Mouse (Mus musculus) limb, embryonic 13.5 days (tissue): ENCODE data around the gene Arhgap21. TPM values are rescaled to one million over a fixed set of nuclear protein-coding genes. Genes with fewer than 3 reads are reported as not detected.
A peak's percentile ranks its signal among the peaks of the same experiment; 100 is the strongest.
"Not testable (repeated sequence)": the region's sequence is repeated elsewhere in the genome, so short reads cannot be mapped to it uniquely, and the experiment has no call there.

ENCODE experiments used
- ATAC-seq: fragments of 200-750 bp; cut with Nextera tagmentation; 2 replicates; pipeline ENCODE4 v1.8.0; 2017; ENCODE audit warnings: low read depth, moderate number of reproducible peaks, moderate TSS enrichment; ENCODE audit not compliant: low FRiP score
- H3K27ac ChIP-seq: fragments of 300-500 bp; sonication (generic); 2 replicates; pipeline ENCODE4 v1.5.1; 2015; ENCODE audit warnings: inconsistent platforms, mild to moderate bottlenecking, moderate library complexity
- H3K27me3 ChIP-seq: fragments of 300-500 bp; sonication (generic); 2 replicates; pipeline ENCODE4 v1.6.1; 2015; ENCODE audit warnings: mild to moderate bottlenecking, inconsistent platforms
- H3K36me3 ChIP-seq: fragments of 300-500 bp; sonication (generic); 2 replicates; pipeline ENCODE4 v1.6.1; 2015; ENCODE audit warnings: inconsistent platforms, mild to moderate bottlenecking, moderate library complexity
- H3K4me1 ChIP-seq: fragments of 300-500 bp; sonication (generic); 2 replicates; pipeline ENCODE4 v1.6.1; 2015; ENCODE audit warnings: inconsistent platforms
- H3K4me2 ChIP-seq: fragments of 300-500 bp; sonication (generic); replicated peaks from 2 replicates; pipeline ENCODE4 v1.6.1; 2015; ENCODE audit warnings: inconsistent platforms, mild to moderate bottlenecking, moderate library complexity
- H3K4me3 ChIP-seq: fragments of 300-500 bp; sonication (generic); 2 replicates; pipeline ENCODE4 v1.5.1; 2015; ENCODE audit warnings: moderate library complexity, mild to moderate bottlenecking, inconsistent platforms
- H3K9ac ChIP-seq: fragments of 300-500 bp; sonication (generic); 2 replicates; pipeline ENCODE4 v1.6.1; 2015; ENCODE audit warnings: mild to moderate bottlenecking, inconsistent platforms
- H3K9me3 ChIP-seq: fragments of 300-500 bp; sonication (generic); 2 replicates; pipeline ENCODE4 v1.6.1; 2016; ENCODE audit warnings: inconsistent platforms
- WGBS: fragments of 180-500 bp; shearing (Covaris S2); methylation state at CpG from one replicate; pipeline ENCODE4 v1.1.7; 2015; 5-methylcytosine and 5-hydroxymethylcytosine counted together
- polyA plus RNA-seq: library from polyadenylated mRNA; unstranded; fragments of >200 nt; fragmentation: Nextera tagmentation; extraction: Ambion mirVana; gene quantifications from 2 replicates; pipeline ENCODE4 v1.2.1, GENCODE M21; 2015

The Arhgap21 gene
- polyA plus RNA-seq, 1 experiment from 2014 or later: 11.1 TPM

DNA sequence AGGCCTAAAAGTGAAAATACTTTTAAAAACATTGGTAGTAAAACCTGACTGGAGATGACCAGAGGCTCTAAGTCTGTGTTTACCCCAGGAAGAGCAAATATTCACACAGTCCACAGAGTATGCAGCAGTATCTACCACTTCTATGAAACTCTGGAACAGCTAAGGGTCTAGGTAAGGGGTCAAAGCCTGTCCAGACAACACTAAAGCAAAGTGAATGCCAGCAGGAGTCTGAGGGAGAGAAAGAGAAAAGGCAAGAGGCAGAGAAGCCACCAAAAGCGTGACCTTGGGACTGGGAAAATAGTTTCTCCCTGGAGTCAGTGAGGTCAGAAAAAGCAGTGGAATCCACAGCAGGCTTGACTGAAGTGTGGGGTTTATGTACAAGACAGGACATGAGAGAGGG lies 21.6 kb downstream of the Arhgap21 start:
- H3K27ac ChIP-seq: no peak overlapping the region
- H3K27me3 ChIP-seq: no peaks in the 10 kb centered on the region
- H3K36me3 ChIP-seq: no peaks in the 10 kb centered on the region
- ATAC-seq: no peak
- no peak overlapping the region for H3K4me2 ChIP-seq
- 65% methylated on average over 1 of the region's 1 CpGs for WGBS
- no peak overlapping the region for H3K4me3 ChIP-seq
- H3K9ac ChIP-seq: no peak overlapping the region
- peaks cover 19% of the 10 kb centered on the region for H3K4me1 ChIP-seq
- H3K9me3 ChIP-seq: no peaks in the 10 kb centered on the region

GRCm38 (mm10) chr2:20945596-20945995 lies 23.1 kb downstream of the Arhgap21 start:
- no peaks in the 10 kb centered on the region for H3K27me3 ChIP-seq
- H3K4me1 ChIP-seq: peaks cover 33% of the 10 kb centered on the region
- H3K4me3 ChIP-seq: no peak overlapping the region
- no peaks in the 10 kb centered on the region for H3K9me3 ChIP-seq
- H3K9ac ChIP-seq: no peak overlapping the region
- H3K4me2 ChIP-seq: no peak overlapping the region
- WGBS: 87% methylated on average over 5 of the region's 5 CpGs
- ATAC-seq: no peak
- no peaks in the 10 kb centered on the region for H3K36me3 ChIP-seq
- H3K27ac ChIP-seq: no peak overlapping the region

DNA sequence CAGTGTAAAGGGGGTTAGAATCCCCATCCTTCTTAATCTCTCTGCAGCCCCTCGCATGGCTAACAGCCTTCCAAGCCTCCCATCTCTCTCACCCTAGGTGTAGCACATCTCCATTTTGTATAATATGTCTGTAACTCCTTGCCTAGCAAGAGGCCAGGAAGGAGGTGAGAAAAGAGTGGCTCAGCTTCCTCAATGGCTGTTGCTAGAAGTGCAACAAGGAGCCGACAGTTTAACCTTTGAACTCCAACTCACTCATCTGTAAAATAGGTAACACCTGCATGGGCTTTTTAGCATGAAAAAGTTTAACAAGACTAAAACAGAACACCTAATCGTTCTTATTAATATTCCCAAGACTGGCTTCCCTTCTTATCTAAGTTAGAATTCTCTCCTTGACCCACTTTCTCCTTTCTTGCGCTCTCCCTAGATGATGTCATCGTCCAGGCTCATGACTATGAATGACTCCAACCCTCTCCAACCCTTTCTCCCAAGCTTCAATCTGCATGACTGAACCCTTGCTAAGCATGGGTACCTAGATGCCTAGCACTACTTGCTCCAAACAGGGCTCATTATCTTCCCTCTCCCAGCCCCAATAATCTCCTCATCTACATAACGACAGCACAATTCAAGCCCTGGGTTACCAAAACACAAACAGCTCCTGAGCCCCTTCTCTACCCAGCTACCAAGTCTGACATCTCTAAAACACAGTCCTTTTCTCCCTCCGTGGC lies 24.8 kb downstream of the Arhgap21 start:
- no peak overlapping the region for H3K27ac ChIP-seq
- WGBS: 31% methylated on average over 7 of the region's 7 CpGs
- no peaks in the 10 kb centered on the region for H3K9me3 ChIP-seq
- H3K36me3 ChIP-seq: no peaks in the 10 kb centered on the region
- no peak overlapping the region for H3K9ac ChIP-seq
- no peak overlapping the region for H3K4me2 ChIP-seq
- H3K27me3 ChIP-seq: no peaks in the 10 kb centered on the region
- H3K4me3 ChIP-seq: no peak overlapping the region
- H3K4me1 ChIP-seq: peaks cover 41% of the 10 kb centered on the region
- no peak for ATAC-seq

DNA sequence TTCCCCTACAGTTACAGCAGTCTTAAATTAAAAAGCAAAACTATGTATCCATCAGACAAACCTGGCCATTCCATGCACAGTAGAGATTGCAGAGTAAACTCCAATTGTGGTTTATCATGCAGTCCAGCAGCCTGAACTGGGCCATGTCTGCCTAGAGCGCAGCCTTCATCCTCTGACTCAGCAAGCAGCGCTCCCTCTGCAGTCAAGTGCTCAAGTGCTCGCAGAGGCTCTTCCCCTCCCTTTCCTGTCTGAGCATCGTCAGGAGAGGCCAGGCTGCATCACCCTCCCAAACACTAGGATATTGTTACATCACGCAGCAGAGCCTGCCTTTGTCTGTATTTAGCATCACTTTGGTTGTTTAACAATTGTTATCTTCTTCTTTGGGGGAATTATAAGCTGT lies 25.5 kb downstream of the Arhgap21 start:
- Histone ChIP-seq H3K27me3 (no peaks in the 10 kb centered on the region), H3K4me2 (no peak overlapping the region), H3K36me3 (no peaks in the 10 kb centered on the region), H3K4me3 (no peak overlapping the region), H3K9ac (no peak overlapping the region), H3K27ac (no peak overlapping the region), H3K4me1 (peaks cover 41% of the 10 kb centered on the region), H3K9me3 (no peaks in the 10 kb centered on the region)
- 10% methylated on average over 5 of the region's 5 CpGs for WGBS
- no peak for ATAC-seq

GRCm38 (mm10) chr2:20942434-20943198 lies 26.1 kb downstream of the Arhgap21 start:
- no peaks in the 10 kb centered on the region for H3K9me3 ChIP-seq
- H3K4me3 ChIP-seq: no peak overlapping the region
- no peak overlapping the region for H3K4me2 ChIP-seq
- peaks cover 41% of the 10 kb centered on the region for H3K4me1 ChIP-seq
- H3K27me3 ChIP-seq: no peaks in the 10 kb centered on the region
- 28% methylated on average over 10 of the region's 10 CpGs for WGBS
- ATAC-seq: no peak
- H3K36me3 ChIP-seq: no peaks in the 10 kb centered on the region
- H3K9ac ChIP-seq: no peak overlapping the region
- no peak overlapping the region for H3K27ac ChIP-seq

DNA sequence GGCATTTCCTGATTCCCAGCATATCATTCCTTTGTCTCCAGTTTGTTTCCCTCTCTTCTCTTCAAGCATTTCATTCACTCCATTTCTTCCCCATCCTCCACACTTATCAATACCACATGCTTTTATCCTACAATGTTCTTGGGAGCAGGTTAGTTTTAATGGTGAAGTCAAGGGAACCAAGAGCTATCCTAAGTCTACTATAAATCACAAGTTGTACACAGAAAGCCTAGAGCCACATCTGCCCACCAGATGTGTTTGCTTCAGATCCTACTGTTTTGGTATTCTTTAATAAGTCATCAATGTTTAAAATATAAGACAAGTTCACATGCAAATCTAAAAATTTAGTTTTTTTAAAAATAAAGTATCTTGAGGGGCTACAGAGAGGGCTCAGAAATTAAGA lies 27.6 kb downstream of the Arhgap21 start:
- H3K27ac ChIP-seq: no peak overlapping the region
- no peak overlapping the region for H3K4me2 ChIP-seq
- H3K4me1 ChIP-seq: peaks cover 50% of the 10 kb centered on the region
- H3K9me3 ChIP-seq: no peaks in the 10 kb centered on the region
- H3K4me3 ChIP-seq: no peak overlapping the region
- no peak for ATAC-seq
- H3K27me3 ChIP-seq: no peaks in the 10 kb centered on the region
- H3K9ac ChIP-seq: no peak overlapping the region
- H3K36me3 ChIP-seq: no peaks in the 10 kb centered on the region

DNA sequence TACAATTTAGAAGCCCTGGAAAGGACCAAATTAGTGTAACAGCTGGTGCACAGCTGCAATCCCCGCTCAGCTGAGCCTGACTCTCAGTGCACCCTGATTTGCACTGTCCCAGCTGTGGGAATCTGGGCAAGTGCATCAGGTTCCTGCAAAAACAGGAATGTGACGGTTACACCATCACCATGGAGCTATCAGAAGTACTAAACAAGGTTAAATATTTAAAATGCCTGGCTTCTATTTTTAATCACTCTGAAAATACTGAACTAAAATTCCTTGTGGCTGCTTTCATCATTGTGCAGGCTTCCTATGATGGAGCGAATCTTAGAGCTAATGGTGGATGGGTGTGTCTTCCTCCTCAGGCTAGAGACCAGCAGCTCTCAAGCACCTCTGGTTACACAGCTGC lies 29.3 kb downstream of the Arhgap21 start:
- ATAC-seq: 0 out of 2 replicates have a peak, but pooled peaks have one; percentile 46
- Histone ChIP-seq H3K4me1 (peaks cover 50% of the 10 kb centered on the region), H3K27ac (no peak overlapping the region), H3K27me3 (no peaks in the 10 kb centered on the region), H3K36me3 (no peaks in the 10 kb centered on the region), H3K4me3 (no peak overlapping the region), H3K9ac (no peak overlapping the region), H3K9me3 (no peaks in the 10 kb centered on the region), H3K4me2 (no peak overlapping the region)
- 54% methylated on average over 3 of the region's 3 CpGs for WGBS

GRCm38 (mm10) chr2:20936609-20937221 lies 32.0 kb downstream of the Arhgap21 start:
- Histone ChIP-seq H3K27ac (no peak overlapping the region), H3K4me2 (no peak overlapping the region), H3K9ac (no peak overlapping the region), H3K36me3 (no peaks in the 10 kb centered on the region), H3K4me3 (no peak overlapping the region), H3K27me3 (no peaks in the 10 kb centered on the region), H3K9me3 (no peaks in the 10 kb centered on the region), H3K4me1 (peaks cover 28% of the 10 kb centered on the region)
- ATAC-seq: no peak
- WGBS: 30% methylated on average over 4 of the region's 4 CpGs

DNA sequence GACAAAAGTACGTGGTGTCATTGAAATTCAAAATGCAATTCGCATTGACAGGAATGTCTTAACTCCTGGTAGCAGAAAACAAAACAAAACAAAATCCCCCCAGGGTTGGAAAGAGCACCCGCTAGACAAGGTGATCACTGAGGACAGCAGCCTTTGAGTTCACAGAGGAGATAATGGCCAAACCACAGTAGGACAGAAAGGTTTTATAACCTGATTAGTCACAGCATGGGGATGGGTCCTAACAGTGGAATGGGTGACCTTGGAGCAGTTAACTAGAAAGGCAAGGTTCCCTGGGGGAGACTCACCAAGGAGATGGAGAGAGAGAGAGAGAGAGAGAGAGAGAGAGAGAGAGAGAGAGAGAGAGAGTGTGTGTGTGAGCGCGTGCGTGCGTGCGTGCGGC lies 34.3 kb downstream of the Arhgap21 start:
- Histone ChIP-seq H3K27ac (no peak overlapping the region), H3K4me2 (no peak overlapping the region), H3K9ac (no peak overlapping the region), H3K27me3 (no peaks in the 10 kb centered on the region), H3K36me3 (no peaks in the 10 kb centered on the region), H3K9me3 (no peaks in the 10 kb centered on the region), H3K4me1 (peaks cover 12% of the 10 kb centered on the region), H3K4me3 (no peak overlapping the region)
- WGBS: 71% methylated on average over 9 of the region's 9 CpGs
- no peak for ATAC-seq

DNA sequence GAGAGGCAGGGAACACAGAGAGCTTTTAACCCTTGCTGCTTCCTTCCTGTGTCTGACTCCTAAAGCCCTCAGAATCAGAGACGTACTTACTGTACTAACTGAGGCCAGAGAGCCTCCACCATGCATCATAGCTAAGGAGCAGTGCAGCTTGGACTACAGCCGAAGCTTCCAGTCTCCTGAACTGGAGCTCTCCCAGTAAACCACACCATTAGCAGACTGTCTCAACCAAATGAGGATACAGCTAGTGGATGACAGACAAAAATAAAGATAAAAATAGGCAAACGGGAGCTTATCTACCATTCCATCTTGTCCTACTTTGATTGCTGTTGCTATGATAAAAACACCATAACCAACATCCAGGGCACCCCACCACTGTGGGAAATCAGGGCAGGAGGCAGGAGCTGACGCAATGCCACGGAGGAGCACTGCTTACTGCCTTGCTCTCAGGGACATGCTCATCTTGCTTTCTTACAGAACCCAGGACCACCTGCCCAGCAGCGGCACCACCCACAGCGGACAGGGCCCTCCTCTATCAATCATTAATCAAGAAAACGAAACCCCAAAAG lies 35.9 kb downstream of the Arhgap21 start:
- H3K36me3 ChIP-seq: no peaks in the 10 kb centered on the region
- peaks cover 9% of the 10 kb centered on the region for H3K4me1 ChIP-seq
- 80% methylated on average over 8 of the region's 8 CpGs for WGBS
- H3K9me3 ChIP-seq: no peaks in the 10 kb centered on the region
- no peak overlapping the region for H3K4me3 ChIP-seq
- H3K27ac ChIP-seq: no peak overlapping the region
- no peak overlapping the region for H3K4me2 ChIP-seq
- H3K9ac ChIP-seq: no peak overlapping the region
- ATAC-seq: no peak
- H3K27me3 ChIP-seq: no peaks in the 10 kb centered on the region

DNA sequence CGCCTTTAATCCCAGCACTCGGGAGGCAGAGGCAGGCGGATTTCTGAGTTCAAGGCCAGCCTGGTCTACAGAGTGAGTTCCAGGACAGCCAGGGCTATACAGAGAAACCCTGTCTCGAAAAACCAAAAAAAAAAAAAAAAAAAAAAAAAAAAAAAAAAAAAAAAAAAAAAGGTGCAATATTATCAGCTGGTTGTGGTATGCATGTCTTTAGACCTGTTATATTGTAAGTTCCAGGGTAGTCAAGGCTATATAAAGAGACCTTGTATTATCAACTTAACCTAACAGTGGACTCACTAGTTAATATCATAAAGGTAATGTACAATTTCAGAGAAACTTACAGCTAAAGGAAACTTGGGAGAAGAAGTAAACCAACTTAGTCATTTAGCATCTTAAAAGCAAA lies 36.9 kb downstream of the Arhgap21 start:
- H3K4me1 ChIP-seq, ATAC-seq, H3K4me2 ChIP-seq, H3K4me3 ChIP-seq, H3K27me3 ChIP-seq, H3K9ac ChIP-seq, H3K27ac ChIP-seq, H3K36me3 ChIP-seq, H3K9me3 ChIP-seq: not testable (repeated sequence)
- 96% methylated on average over 3 of the region's 4 CpGs for WGBS

DNA sequence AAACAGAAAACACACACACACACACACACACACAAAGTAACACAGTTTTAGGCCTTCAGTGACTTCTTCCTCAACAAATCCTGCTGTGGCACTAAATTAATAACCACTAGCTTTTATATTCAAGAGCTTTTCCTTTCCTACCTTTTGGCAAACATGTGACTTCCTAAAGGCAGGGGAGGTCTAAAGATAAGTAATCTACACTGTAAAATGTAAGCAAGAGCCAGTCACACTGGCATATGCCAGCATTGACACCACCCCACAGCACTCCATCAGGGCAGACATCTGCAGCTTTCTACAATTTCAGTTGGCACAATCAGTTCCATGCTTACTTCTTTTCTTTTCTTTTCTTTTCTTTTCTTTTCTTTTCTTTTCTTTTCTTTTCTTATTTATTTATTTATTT lies 40.2 kb downstream of the Arhgap21 start:
- Histone ChIP-seq H3K4me1 (no peaks in the 10 kb centered on the region), H3K27me3 (no peaks in the 10 kb centered on the region), H3K9ac (no peak overlapping the region), H3K27ac (no peak overlapping the region), H3K4me2 (no peak overlapping the region), H3K9me3 (no peaks in the 10 kb centered on the region), H3K36me3 (no peaks in the 10 kb centered on the region), H3K4me3 (no peak overlapping the region)
- ATAC-seq: no peak
